Mouse (Mus musculus) erythroblast, embryonic 14.5 days (primary cell): ENCODE data around the gene Hvcn1.

Experiments used
- GATA1 ChIP-seq: IDR thresholded peaks from 2 replicates; pipeline ENCODE4 v1.6.1; 2012; ENCODE audit warnings: low read length, inconsistent platforms, mixed read lengths
- TAL1 ChIP-seq: IDR thresholded peaks from 3 replicates; pipeline ENCODE4 v1.6.1; 2012; ENCODE audit warnings: low read length, inconsistent platforms, mixed read lengths

GRCm38 (mm10) chr5:122272821-122273220 lies 66.2 kb downstream of the Hvcn1 start:
- TF ChIP-seq GATA1 (no peak), TAL1 (no peak)
